In the genomic region with DNA sequence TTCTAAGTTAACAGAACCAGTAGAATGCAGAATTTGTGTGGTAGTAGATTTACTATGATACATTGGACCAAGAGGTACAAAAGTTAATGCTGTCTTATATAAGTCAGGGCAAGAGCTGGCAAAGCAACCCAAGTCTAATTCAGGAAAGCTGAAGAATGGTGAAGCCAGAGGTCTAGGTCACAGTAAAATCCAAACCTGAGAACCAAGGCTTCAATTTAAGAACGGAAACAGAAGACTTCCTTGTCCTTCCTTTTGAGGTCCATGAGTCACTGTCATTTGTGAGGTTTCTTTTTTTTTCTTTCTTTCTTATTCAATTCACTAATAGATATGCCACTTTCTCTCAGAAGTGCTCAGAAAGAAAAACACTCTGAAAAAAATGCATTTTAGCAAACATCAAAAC, we compare ENCODE assay signal across 24 mouse cellular contexts.
A peak's percentile ranks its signal among the peaks of the same experiment; 100 is the strongest.
DNase-seq lines count a peak whose midpoint lies in the region; ATAC-seq and TF ChIP-seq lines count a peak whose summit lies in the region.
"Had no signal": no experiment of that assay in that cellular context is flagged by ENCODE, and none has a peak within 500 bp of the region (broad histone marks: within the 10 kb centered on the region; RNA-seq: fewer than 3 reads in every experiment).

No protein-coding gene starts in this region.

- no peaks in the 10 kb centered on the region for H3K36me3 ChIP-seq in midbrain, postnatal 0 days (ENCODE audit: insufficient read depth, low read length)
- H3K36me3 ChIP-seq: embryonic facial prominence, embryonic 10.5 days; embryonic facial prominence, embryonic 12.5 days; forebrain, embryonic 15.5 days; G1E had no signal

- 92% methylated on average over 1 of the region's 1 CpGs for WGBS in midbrain, postnatal 0 days

- no peak overlapping the region for H3K4me2 ChIP-seq in midbrain, postnatal 0 days (ENCODE audit: low read depth, low read length, poor library complexity, severe bottlenecking)
- H3K4me2 ChIP-seq: embryonic facial prominence, embryonic 12.5 days; forebrain, embryonic 13.5 days; forebrain, embryonic 15.5 days had no signal

- H3K9ac ChIP-seq in midbrain, postnatal 0 days (replicated peaks; ENCODE audit: low read length, poor library complexity, severe bottlenecking): no peak overlapping the region
- H3K9ac ChIP-seq: embryonic facial prominence, embryonic 12.5 days; forebrain, embryonic 13.5 days; forebrain, embryonic 15.5 days; forebrain, postnatal 0 days had no signal

- H3K27me3 ChIP-seq in midbrain, postnatal 0 days (ENCODE audit: insufficient read depth, low read length): no peaks in the 10 kb centered on the region
- H3K27me3 ChIP-seq: CH12.LX; embryonic facial prominence, embryonic 12.5 days; forebrain, embryonic 13.5 days; forebrain, embryonic 15.5 days; Patski had no signal

- H3K27ac ChIP-seq in midbrain, postnatal 0 days (ENCODE audit: low read depth, low read length): no peak overlapping the region
- H3K27ac ChIP-seq: embryonic facial prominence, embryonic 10.5 days; embryonic facial prominence, embryonic 12.5 days; forebrain, embryonic 13.5 days; forebrain, embryonic 15.5 days had no signal

- no peaks in the 10 kb centered on the region for H3K4me1 ChIP-seq in midbrain, postnatal 0 days (ENCODE audit: insufficient read depth, low read length)
- H3K4me1 ChIP-seq: embryonic facial prominence, embryonic 10.5 days; embryonic facial prominence, embryonic 12.5 days; forebrain, embryonic 13.5 days had no signal

- no peaks in the 10 kb centered on the region for H3K9me3 ChIP-seq in midbrain, postnatal 0 days (ENCODE audit: low read length)
- H3K9me3 ChIP-seq: embryonic facial prominence, embryonic 10.5 days; embryonic facial prominence, embryonic 12.5 days; forebrain, embryonic 13.5 days; forebrain, embryonic 15.5 days had no signal

- DNase-seq in 416B (ENCODE audit: low read depth): peak; percentile 94
- no peak for DNase-seq in heart, postnatal 10 days
- no peak for DNase-seq in midbrain, postnatal 0 days (ENCODE audit: low spot score)
- DNase-seq: adrenal gland, adult 8-10 months; adrenal gland, postnatal 14 days; adrenal gland, postnatal 36 days; B cell, adult 2 months; cerebellum, adult 11-12 months; cerebellum, adult 2 months; cerebellum, adult 9-10 months; cerebellum, postnatal 10 days; cerebellum, postnatal 25 days; forebrain, postnatal 0 days had no signal

- no peak overlapping the region for H3K4me3 ChIP-seq in midbrain, postnatal 0 days (ENCODE audit: low read depth, low read length)
- H3K4me3 ChIP-seq: embryonic facial prominence, embryonic 10.5 days; embryonic facial prominence, embryonic 12.5 days; forebrain, embryonic 13.5 days; forebrain, embryonic 15.5 days had no signal

- TF ChIP-seq CTCF in midbrain, postnatal 0 days (IDR thresholded peaks at IDR 0.05): no peak

- ATAC-seq in common myeloid progenitor, adult 5-6 weeks (replicated peaks; ENCODE audit: low read depth, poor library complexity, severe bottlenecking): peak; percentile 76
- peak; percentile 71 for ATAC-seq in megakaryocyte progenitor cell, adult 5-6 weeks (replicated peaks; ENCODE audit: poor library complexity)
- ATAC-seq in midbrain, postnatal 0 days (ENCODE audit: low FRiP score): no peak
- ATAC-seq: activated CD4-positive, CD25-positive, alpha-beta regulatory T cell, adult 4 months; CD4-positive, CD25-positive, alpha-beta regulatory T cell, adult 4 months; forebrain, embryonic 13.5 days; forebrain, embryonic 15.5 days; forebrain, postnatal 0 days; Patski had no signal

- intact Hi-C loops in heart, postnatal 10 days (cut with DNase I): no loop called here
